Mouse (Mus musculus): ENCODE measurements around the gene Cerk. TPM values are rescaled to one million over a fixed set of nuclear protein-coding genes. Genes with fewer than 3 reads are reported as not detected.
"Not testable (repeated sequence)": the region's sequence is repeated elsewhere in the genome, so short reads cannot be mapped to it uniquely, and the experiment has no call there.

Cerk gene
- total and polyA plus RNA-seq, 3 experiments: 2.5 to 10.3 (median 4.4) TPM

GRCm38 (mm10) chr15:86224972-86225551 is 39.1 kb upstream of the Cerk start:
- Histone ChIP-seq H3K27me3 (replicated peaks) (no peaks in the 10 kb centered on the region), H3K79me2 (replicated peaks; ENCODE audit: control insufficient read depth, extremely low read depth, insufficient read depth, poor library complexity, severe bottlenecking) (no peaks in the 10 kb centered on the region), H3K36me3 (replicated peaks in 1 of 2; ENCODE audit: control insufficient read depth in 1 of 2, insufficient read depth in 1 of 2, low read length in 1 of 2) (peaks cover 0 to 32% of the 10 kb centered on the region in 2 experiments), H3K9me3 (replicated peaks; ENCODE audit: low read length) (peaks cover 6% of the 10 kb centered on the region), H3K27ac (ENCODE audit: insufficient read depth, low read depth) (no peak overlapping the region), H3K4me2 (ENCODE audit: insufficient read depth, low read depth, poor library complexity, severe bottlenecking) (no peak overlapping the region), H3K4me3 (replicated peaks in 1 of 3; ENCODE audit: low read depth in 2 of 3, low read length in 2 of 3, poor library complexity in 1 of 3) (no peak overlapping the region), H3K9ac (ENCODE audit: insufficient read depth, low read depth) (no peak overlapping the region), H3K4me1 (ENCODE audit: control insufficient read depth in 1 of 2, insufficient read depth in 2 of 2) (peaks cover 0 to 48% of the 10 kb centered on the region in 2 experiments; a peak in 2 of 4 replicates)
- TF ChIP-seq JUN (IDR thresholded peaks at IDR 0.05; ENCODE audit: insufficient read depth, low read depth, low read length) (no peak), MAZ (IDR thresholded peaks at IDR 0.05; ENCODE audit: low read depth, low read length) (no peak), BHLHE40 (IDR thresholded peaks at IDR 0.05; ENCODE audit: low read depth, low read length) (no peak), USF1 (IDR thresholded peaks at IDR 0.05; ENCODE audit: low read depth, low read length) (no peak), E2F4 (IDR thresholded peaks at IDR 0.05; ENCODE audit: insufficient replicate concordance, low read depth, low read length) (no peak), MXI1 (IDR thresholded peaks at IDR 0.05; ENCODE audit: low read depth, low read length) (no peak), IRF4 (IDR thresholded peaks at IDR 0.05; ENCODE audit: low read depth, low read length) (no peak), ELF1 (IDR thresholded peaks at IDR 0.05; ENCODE audit: low read depth, low read length) (no peak), EP300 (IDR thresholded peaks at IDR 0.05; ENCODE audit: low read length) (no peak), ZKSCAN1 (IDR thresholded peaks at IDR 0.05; ENCODE audit: borderline replicate concordance, low read depth, low read length) (no peak), SIN3A (IDR thresholded peaks at IDR 0.05; ENCODE audit: low read length) (no peak), ZC3H11A (IDR thresholded peaks at IDR 0.05; ENCODE audit: low read depth, low read length) (no peak), POLR2AphosphoS2 (IDR thresholded peaks at IDR 0.05; ENCODE audit: low read depth, low read length) (no peak)
- no peak for DNase-seq (ENCODE audit: extremely low read depth)
- dilution Hi-C loops (cut with MboI; ENCODE audit: extremely low pct_ligation_motif_present, extremely low pct_unique_long_range_greater_than_20kb, low sequenced_read_pairs): no loop called here
- in situ Hi-C loops (cut with MboI; ENCODE audit: low pct_ligation_motif_present, low pct_unique_long_range_greater_than_20kb, low sequenced_read_pairs): loop anchor here (25.0 kb wide), 1 partner anchor 337 kb away; no protein-coding TSS in a partner anchor

- H3K9me3 ChIP-seq (replicated peaks; ENCODE audit: low read length); H3K79me2 ChIP-seq (replicated peaks; ENCODE audit: control insufficient read depth, extremely low read depth, insufficient read depth, poor library complexity, severe bottlenecking); H3K9ac ChIP-seq (ENCODE audit: insufficient read depth, low read depth); DNase-seq (ENCODE audit: extremely low read depth); H3K4me2 ChIP-seq (ENCODE audit: insufficient read depth, low read depth, poor library complexity, severe bottlenecking); in situ Hi-C loops (cut with MboI; ENCODE audit: low pct_ligation_motif_present, low pct_unique_long_range_greater_than_20kb, low sequenced_read_pairs); H3K27me3 ChIP-seq (replicated peaks); dilution Hi-C loops (cut with MboI; ENCODE audit: extremely low pct_ligation_motif_present, extremely low pct_unique_long_range_greater_than_20kb, low sequenced_read_pairs); H3K4me3 ChIP-seq (replicated peaks in 1 of 3; ENCODE audit: low read depth in 2 of 3, low read length in 2 of 3, poor library complexity in 1 of 3); H3K27ac ChIP-seq (ENCODE audit: insufficient read depth, low read depth): not testable (repeated sequence)
- H3K4me1 ChIP-seq (ENCODE audit: control insufficient read depth in 1 of 2, insufficient read depth in 2 of 2): peaks cover 0 to 33% of the 10 kb centered on the region in 2 experiments; a peak in 2 of 4 replicates
- H3K36me3 ChIP-seq (replicated peaks in 1 of 2; ENCODE audit: control insufficient read depth in 1 of 2, insufficient read depth in 1 of 2, low read length in 1 of 2): peaks cover 0 to 37% of the 10 kb centered on the region in 2 experiments
Observed at GRCm38 (mm10) chr15:86221901-86222300, 36.0 kb upstream of the Cerk start.

All from CH12.LX (cell line).